Mouse (Mus musculus): Measurements from ENCODE around the gene Gramd1a.

Gene Gramd1a

DNA sequence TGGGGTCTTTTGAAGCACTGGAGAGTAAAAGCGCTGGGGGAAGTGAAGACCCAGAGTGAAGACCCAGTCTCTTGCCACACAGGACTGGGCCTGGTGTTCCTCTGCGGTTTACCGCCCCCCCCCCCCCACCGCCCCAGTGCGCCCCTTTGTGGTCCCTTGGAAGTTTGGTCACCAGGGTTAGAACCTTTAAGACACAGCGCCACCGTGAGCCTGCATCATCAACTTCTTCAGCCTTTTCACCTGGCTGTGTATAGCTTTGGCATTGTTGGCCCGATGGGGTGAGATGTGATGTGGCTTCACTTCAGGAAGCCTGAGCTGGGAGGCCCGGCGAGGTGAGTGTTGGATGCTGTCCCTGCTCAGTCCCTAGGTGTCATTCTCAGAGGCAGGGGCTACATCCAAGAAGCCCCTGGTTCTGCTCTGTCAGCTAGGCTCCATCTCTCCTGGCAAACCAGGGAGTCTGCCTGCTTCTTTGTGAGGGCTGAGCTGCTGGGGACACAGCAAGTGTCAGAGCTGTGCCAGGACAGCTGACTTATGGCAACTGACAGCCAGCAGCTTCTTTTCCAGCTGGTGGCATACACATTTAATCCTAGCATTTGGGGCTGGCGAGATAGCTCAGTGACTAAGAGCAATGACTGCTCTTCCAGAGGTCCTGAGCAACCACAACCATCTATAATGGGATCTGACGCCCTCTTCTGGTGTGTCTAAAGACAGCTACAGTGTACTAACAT lies 60.8 kb downstream of the Gramd1a start:
- peak in 1 of 2 experiments; percentile 31 for DNase-seq

DNA sequence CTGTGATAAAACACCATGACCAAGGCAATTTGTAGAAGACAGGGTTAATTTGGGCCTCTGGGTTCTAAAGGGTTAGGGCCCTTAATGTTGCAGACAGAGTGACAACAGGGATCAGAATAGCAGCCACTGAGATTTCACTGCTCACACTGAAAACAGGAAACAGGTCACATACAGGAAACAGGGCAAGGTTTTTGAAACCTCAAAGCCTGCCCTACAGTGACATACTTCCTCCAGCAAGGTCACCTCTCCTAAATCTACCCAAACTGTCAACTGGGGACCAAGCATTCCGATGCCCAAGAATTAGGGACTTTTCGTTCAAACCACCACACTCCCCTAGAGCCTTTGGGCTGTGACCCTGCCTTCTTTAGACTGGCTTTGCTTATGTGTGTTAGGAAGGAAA lies 66.0 kb downstream of the Gramd1a start:
- DNase-seq = peak in 1 of 2 experiments; percentile 30

DNA sequence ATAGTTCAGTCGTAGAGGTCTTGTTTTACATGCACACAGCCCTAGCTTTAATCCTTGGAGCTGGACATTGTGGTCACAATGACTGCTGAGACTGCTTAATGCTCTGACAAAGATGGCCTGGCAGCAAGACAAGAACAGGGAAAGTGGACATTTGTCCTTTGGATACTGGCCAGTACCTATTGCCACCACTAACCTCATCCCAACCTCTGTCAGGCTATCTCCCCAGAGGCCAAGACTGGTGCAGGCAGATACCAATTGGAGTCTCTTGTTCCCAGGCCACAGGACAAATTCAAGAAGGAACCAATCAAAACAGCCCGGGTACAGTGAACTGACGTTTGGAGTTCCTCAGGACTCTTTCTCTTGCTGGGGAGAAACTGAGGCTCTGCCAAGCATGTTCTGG lies 67.5 kb downstream of the Gramd1a start:
- no peak for DNase-seq

DNA sequence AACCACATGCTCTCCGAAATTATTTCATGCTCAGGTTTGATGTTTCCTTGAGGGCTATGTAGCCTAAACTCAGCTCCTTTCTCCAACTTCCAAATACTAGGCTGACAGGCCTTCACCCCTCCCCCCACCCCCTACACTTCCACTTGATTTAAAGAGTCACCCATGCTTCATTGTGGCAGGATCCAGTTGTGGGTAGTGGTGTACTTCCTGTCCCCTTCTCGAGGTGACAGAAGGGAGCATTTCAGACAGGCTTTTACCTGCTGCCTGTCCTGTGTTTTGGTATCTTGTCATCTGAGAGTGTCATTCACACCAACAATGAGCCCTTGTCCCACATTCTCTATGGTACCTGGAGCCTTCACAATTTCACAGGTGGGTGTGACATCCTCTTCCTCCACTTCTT lies 68.4 kb downstream of the Gramd1a start:
- DNase-seq = no peak

DNA sequence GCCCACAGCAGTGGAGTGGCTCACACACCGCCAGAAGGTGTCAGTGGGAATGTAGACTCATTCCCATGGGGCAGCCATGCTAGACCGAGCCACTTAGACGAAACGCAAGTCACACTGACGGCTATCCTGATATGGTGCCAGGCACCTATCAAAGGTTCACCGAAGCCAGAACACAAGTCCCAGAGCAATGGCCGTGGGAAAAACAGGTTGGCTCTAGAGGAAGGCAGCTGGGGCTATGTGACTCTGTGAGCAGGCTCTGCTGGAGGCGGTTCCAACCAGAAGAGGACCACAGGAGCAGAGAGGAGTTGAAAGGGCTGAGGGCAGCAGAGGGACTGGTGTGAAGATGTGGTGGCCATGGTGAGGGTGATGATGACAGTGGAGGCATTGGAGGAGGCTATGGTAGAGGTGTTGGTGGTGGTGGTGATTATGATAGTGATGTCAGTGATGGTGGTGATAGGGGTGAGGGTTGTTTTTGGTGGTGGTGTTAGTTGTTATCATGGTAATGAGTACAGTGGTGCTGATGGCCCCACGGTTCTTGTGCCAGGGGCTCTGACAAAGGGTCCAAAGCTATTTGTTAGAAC lies 69.4 kb downstream of the Gramd1a start:
- DNase-seq = no peak

DNA sequence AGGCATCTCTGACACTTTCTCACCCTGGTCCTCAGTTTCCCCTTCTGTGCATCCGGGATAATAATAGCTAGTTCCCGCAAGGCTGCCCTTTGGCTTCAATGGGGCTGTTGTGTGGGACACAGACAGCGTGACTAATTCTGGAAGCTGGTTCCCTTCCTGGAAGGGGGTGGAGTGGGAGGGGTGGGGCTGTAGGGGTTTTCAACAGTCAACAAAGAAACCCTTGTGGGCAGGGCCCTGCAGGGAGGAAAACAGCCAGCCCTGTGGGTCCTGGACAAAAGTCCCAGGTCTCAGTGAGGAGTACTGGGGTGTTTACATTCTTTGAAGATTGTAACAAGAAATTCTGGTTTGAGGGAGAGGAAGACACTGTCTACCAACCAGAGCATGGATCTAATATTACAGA lies 70.5 kb downstream of the Gramd1a start:
- DNase-seq = no peak

DNA sequence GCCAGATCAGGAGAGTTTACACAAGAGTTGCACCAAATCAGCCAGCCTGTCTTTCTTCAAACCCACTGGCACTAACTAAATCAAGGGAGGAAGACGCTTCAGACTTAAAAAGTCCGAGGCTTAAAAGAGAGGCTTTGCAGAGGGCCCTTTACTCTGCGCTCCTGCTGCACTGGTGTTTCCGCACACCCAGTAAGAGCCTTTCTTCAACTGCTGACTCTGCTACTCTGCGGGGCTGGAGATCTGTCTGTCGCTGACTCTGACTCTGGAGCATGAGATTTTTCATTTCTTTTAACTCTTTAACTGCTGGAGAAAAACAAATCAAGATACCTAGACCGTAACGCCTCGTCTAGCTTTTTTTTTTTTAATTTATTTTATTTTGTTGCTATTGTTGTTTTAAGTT lies 71.6 kb downstream of the Gramd1a start:
- no peak for DNase-seq

DNA sequence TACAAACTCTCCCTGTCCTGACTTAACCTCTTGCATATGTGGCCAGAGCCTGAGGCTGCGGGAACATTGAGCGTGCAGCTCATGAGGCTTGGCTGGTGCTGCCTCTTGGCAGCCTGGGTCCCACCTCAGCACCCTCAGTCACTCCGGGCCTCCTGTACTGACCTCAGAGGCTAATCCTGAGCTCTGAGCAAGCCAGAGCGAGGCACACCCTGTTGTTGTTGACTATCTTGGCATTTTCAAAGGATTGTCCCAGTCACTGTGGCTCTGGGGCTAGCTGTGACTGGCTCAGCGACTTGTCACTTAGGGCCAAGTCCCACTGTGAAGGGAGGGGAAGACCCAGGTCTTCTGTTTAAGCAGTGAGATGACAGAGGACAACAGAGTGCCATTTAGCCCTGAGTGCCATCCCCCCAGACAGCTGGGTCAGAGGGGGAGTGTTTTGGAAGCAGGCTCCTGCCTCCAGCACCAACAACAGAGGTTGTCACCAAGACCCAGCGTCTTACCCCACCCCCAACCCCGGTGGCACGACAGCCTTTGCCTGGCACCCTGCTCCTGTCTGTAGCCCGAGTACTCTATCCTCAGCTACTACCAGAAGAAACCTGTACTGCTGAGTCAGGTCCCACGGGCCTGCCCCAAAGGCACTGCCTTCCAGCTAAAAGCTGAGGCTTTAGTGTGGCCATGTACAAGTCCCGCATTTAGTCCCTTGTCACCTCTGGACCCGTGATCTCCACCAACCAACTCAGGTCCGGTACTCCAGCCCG lies 72.7 kb downstream of the Gramd1a start:
- DNase-seq = no peak

DNA sequence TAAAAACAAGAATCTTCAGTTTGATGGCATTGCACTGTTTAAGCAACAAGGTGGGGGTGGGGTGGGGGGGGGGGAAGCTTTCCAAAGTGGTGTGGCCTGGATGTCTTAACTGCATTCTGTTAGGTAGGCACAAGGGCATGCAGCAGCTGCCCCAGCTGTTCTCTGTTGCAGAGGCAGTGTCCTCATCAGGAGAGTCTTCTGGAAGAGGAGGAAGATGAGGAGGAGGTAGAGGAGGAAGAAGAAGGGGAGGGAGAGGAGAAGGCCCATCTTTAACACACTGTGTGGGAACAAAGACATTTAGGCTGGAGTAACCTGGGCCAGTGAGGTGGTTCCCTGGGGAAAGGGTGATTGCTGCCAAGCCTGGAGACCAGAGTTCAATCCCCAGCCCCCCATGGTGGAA lies 73.6 kb downstream of the Gramd1a start:
- DNase-seq = no peak

DNA sequence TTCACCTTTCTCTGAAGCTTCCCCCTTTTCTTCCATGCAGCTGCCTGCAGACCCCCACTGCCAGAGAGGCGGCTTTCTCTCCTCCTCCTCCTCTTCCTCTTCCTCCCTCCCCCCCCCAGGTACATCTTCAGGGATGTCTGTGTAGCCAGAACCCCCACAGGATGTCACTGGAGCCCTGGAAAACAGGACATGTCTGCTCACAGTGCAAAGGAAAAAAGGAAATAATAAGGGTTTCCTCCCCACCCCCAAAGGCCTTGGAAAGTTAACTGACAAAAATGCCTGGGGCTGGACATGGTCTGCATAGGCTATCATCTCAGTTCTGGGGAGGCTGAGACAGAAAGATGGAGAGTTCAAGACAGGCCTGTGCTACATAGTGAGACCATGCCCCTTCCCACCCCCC lies 74.6 kb downstream of the Gramd1a start:
- DNase-seq = no peak

DNA sequence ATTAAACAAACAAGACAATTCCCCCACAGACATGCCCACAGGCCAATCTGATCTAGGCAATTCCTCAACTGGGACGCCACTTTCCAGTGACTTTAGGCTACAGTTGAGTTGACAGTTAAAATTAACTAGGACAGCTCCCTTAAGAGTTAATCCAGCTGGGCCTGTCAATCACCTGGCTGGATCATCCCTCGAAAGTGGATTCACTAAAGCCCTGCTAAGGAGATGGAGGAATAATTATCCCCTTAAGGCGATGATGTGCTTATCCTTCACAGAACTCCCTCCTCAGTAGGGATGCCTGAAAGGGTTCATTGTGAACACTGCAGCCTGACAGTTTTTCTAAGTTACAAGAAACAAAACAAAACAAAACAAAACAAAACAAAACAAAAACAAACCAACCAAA lies 75.1 kb downstream of the Gramd1a start:
- no peak for DNase-seq
